Mouse (Mus musculus) embryonic facial prominence, embryonic 12.5 days (tissue): Measurements from ENCODE around the gene Lrrc29. TPM values are rescaled to one million over a fixed set of nuclear protein-coding genes. Genes with fewer than 3 reads are reported as not detected.

Source experiments
- ATAC-seq: fragments of 200-750 bp; cut with Nextera tagmentation; 2 replicates; pipeline ENCODE4 v1.8.0; 2017; ENCODE audit not compliant: insufficient number of reproducible peaks, insufficient read depth, low FRiP score, low TSS enrichment
- H3K27ac ChIP-seq: fragments of 300-500 bp; sonication (generic); 2 replicates; pipeline ENCODE4 v1.5.1; 2016; ENCODE audit warnings: mild to moderate bottlenecking
- H3K27me3 ChIP-seq: fragments of 300-500 bp; sonication (generic); 2 replicates; pipeline ENCODE4 v1.6.1; 2016; ENCODE audit warnings: mild to moderate bottlenecking, moderate library complexity
- H3K36me3 ChIP-seq: fragments of 300-500 bp; sonication (generic); 2 replicates; pipeline ENCODE4 v1.6.1; 2016; ENCODE audit warnings: mild to moderate bottlenecking
- H3K4me1 ChIP-seq: fragments of 300-500 bp; sonication (generic); 2 replicates; pipeline ENCODE4 v1.6.1; 2016
- H3K4me2 ChIP-seq: fragments of 300-500 bp; sonication (generic); replicated peaks from 2 replicates; pipeline ENCODE4 v1.6.1; 2016; ENCODE audit warnings: mild to moderate bottlenecking, moderate library complexity
- H3K4me3 ChIP-seq: fragments of 300-500 bp; sonication (generic); 2 replicates; pipeline ENCODE4 v1.5.1; 2016; ENCODE audit warnings: mild to moderate bottlenecking
- H3K9ac ChIP-seq: fragments of 300-500 bp; sonication (generic); 2 replicates; pipeline ENCODE4 v1.6.1; 2016; ENCODE audit warnings: mild to moderate bottlenecking, moderate library complexity
- H3K9me3 ChIP-seq: fragments of 300-500 bp; sonication (generic); 2 replicates; pipeline ENCODE4 v1.6.1; 2016; ENCODE audit warnings: mild to moderate bottlenecking, moderate library complexity
- WGBS: fragments of 180-500 bp; shearing (Covaris S2); methylation state at CpG from one replicate; pipeline ENCODE4 v1.1.7; 2016; 5-methylcytosine and 5-hydroxymethylcytosine counted together
- polyA plus RNA-seq: library from polyadenylated mRNA; unstranded; fragments of >200 nt; fragmentation: Nextera tagmentation; extraction: Ambion mirVana; gene quantifications from 2 replicates; pipeline ENCODE4 v1.2.1, GENCODE M21; 2016

Lrrc29 gene
- polyA plus RNA-seq, 1 experiment from 2014 or later: 1.8 TPM

- no peaks in the 10 kb centered on the region for H3K27me3 ChIP-seq
- H3K4me1 ChIP-seq: peaks cover 16% of the 10 kb centered on the region
- no peak for ATAC-seq
- no peaks in the 10 kb centered on the region for H3K9me3 ChIP-seq
- no peak overlapping the region for H3K4me2 ChIP-seq
- 35% methylated on average over 8 of the region's 8 CpGs for WGBS
- no peak overlapping the region for H3K9ac ChIP-seq
- peaks cover 13% of the 10 kb centered on the region for H3K36me3 ChIP-seq
- H3K4me3 ChIP-seq: no peak overlapping the region
- H3K27ac ChIP-seq: no peak overlapping the region
These were observed 15.3 kb upstream of the Lrrc29 start for GRCm38 (mm10) chr8:105341399-105341798.

DNA sequence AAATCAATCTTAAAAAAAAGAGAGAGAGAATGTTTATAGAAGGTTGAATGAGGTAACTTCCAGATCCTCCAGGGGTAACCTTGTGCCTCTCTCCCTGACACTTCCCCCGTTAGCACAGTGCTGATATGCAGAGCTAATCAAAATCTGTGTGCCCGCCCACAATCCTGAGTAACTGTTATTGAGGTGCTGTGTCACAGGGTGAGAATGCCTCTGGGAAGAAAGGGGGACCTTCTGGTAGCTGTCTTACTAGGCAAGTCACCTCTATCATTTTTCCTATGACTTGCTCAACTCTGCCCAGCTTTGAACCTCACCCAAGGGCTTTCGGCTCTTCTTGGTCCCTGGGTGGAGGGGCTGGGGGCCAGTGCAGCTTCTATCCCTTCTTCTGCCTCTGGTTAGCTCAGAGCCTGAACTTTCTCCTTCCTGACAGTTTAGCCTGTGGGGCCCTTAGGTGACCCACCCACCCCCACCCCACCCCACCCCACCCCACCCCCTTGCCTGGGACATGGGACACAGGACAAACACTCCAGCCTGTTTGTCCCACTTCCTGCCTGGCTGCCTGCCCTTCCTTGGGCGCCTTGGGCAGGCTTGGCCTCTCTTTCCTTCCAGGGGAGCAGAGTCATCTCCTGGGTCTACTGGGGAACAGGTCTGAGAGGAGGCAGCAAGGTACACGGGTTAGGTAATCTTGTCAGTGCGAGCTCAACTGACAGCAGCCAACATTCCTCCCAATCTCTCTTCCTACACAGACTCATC, 14.0 kb upstream of the Lrrc29 start:
- H3K9me3 ChIP-seq: no peaks in the 10 kb centered on the region
- no peak overlapping the region for H3K27ac ChIP-seq
- H3K4me1 ChIP-seq: 0 out of 2 replicates have a peak, but pooled peaks cover 3% of the 10 kb centered on the region
- H3K9ac ChIP-seq: no peak overlapping the region
- H3K4me3 ChIP-seq: no peak overlapping the region
- H3K4me2 ChIP-seq: no peak overlapping the region
- H3K36me3 ChIP-seq: peaks cover 25% of the 10 kb centered on the region
- WGBS: 80% methylated on average over 6 of the region's 6 CpGs
- no peak for ATAC-seq
- no peaks in the 10 kb centered on the region for H3K27me3 ChIP-seq

GRCm38 (mm10) chr8:105338992-105339391, 12.9 kb upstream of the Lrrc29 start:
- no peak for ATAC-seq
- H3K9ac ChIP-seq: no peak overlapping the region
- H3K4me2 ChIP-seq: no peak overlapping the region
- 46% methylated on average over 4 of the region's 4 CpGs for WGBS
- H3K27me3 ChIP-seq: no peaks in the 10 kb centered on the region
- H3K4me1 ChIP-seq: no peaks in the 10 kb centered on the region
- H3K4me3 ChIP-seq: no peak overlapping the region
- no peaks in the 10 kb centered on the region for H3K9me3 ChIP-seq
- H3K27ac ChIP-seq: peak overlapping the region; percentile 19
- peaks cover 33% of the 10 kb centered on the region for H3K36me3 ChIP-seq

DNA sequence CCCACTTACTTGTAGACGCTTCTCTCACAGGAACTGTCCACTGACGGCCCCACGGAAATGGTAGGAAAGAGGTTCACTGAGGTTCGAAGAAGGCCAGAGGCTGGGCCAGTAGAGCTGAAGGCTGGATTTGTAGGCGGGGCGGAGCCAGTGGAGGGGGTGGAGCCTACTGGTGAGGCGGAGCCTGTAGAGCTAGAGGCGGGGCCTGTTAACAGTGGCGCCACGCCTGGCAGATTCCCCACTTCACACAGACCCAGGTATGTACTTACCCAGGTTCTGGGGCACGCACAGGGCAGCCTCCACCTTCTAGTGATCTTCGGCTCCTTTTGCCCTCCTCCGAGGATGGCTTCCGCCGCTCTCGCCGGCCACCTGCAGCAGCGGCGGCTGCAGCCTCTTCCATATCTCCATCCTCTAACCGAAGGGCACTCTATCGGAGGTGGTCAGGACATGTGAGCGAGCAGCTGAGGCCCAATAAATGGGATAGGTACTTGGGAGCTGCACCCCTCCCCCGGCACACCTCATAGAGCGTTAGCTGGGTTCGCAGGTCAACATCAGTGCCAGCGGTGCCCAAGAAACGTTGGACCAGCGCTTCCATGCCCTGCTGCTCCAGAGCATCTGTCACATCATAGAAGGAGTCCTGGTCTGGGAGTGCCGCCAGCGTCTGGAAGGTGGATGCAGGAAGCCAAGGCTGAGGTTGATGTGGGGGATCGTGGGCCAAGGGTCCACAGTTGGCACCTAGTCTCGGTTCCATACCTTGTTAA, 10.5 kb upstream of the Lrrc29 start:
- no peaks in the 10 kb centered on the region for H3K27me3 ChIP-seq
- 61% methylated on average over 32 of the region's 32 CpGs for WGBS
- no peak for ATAC-seq

GRCm38 (mm10) chr8:105332523-105332922, 6.4 kb upstream of the Lrrc29 start:
- Histone ChIP-seq H3K27me3 (no peaks in the 10 kb centered on the region), H3K9ac (no peak overlapping the region), H3K36me3 (peaks cover 88% of the 10 kb centered on the region), H3K9me3 (no peaks in the 10 kb centered on the region), H3K4me1 (peaks cover under 1% of the 10 kb centered on the region; the same call in 1 of the 2 replicates), H3K4me2 (no peak overlapping the region), H3K4me3 (no peak overlapping the region), H3K27ac (no peak overlapping the region)
- WGBS: 64% methylated on average over 2 of the region's 2 CpGs
- ATAC-seq: no peak

More for the DNA sequence above, 10.5 kb upstream of the Lrrc29 start:
- no peak overlapping the region for H3K27ac ChIP-seq
- H3K4me1 ChIP-seq: no peaks in the 10 kb centered on the region
- H3K4me2 ChIP-seq: no peak overlapping the region
- no peaks in the 10 kb centered on the region for H3K9me3 ChIP-seq
- no peak overlapping the region for H3K4me3 ChIP-seq
- H3K36me3 ChIP-seq: peaks cover 52% of the 10 kb centered on the region
- no peak overlapping the region for H3K9ac ChIP-seq

- H3K9ac ChIP-seq: no peak overlapping the region
These were observed 5.9 kb upstream of the Lrrc29 start for GRCm38 (mm10) chr8:105331931-105332330.

DNA sequence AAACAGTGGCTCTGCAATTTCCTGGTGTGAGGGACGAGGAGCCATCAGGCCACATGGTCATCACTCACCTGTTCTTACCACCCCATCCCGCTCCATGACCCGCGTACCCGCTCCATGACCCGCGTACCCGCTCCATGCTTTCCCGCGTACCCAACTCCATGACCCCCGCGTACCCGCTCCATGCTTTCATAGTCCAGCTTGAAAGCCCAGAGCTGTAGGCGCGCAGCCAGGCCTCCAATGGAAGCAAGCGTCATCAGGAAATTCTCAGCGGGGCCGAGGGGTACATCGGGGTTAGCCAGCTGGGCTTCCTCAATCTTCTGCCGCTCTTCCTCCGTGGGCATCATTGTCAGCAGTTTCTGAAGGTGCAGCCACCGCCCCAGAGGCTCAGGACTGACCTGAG, 5.4 kb upstream of the Lrrc29 start:
- H3K4me2 ChIP-seq: no peak overlapping the region
- H3K36me3 ChIP-seq: peaks cover 77% of the 10 kb centered on the region
- no peak overlapping the region for H3K9ac ChIP-seq
- no peak overlapping the region for H3K27ac ChIP-seq
- H3K4me3 ChIP-seq: no peak overlapping the region
- no peak for ATAC-seq
- H3K27me3 ChIP-seq: no peaks in the 10 kb centered on the region
- 96% methylated on average over 22 of the region's 22 CpGs for WGBS
- peaks cover 5% of the 10 kb centered on the region for H3K4me1 ChIP-seq
- no peaks in the 10 kb centered on the region for H3K9me3 ChIP-seq

More at GRCm38 (mm10) chr8:105331931-105332330, 5.9 kb upstream of the Lrrc29 start:
- H3K4me1 ChIP-seq: peaks cover 5% of the 10 kb centered on the region
- H3K27ac ChIP-seq: no peak overlapping the region
- H3K27me3 ChIP-seq: no peaks in the 10 kb centered on the region
- 92% methylated on average over 9 of the region's 9 CpGs for WGBS
- peaks cover 82% of the 10 kb centered on the region for H3K36me3 ChIP-seq
- no peak overlapping the region for H3K4me2 ChIP-seq
- H3K9me3 ChIP-seq: no peaks in the 10 kb centered on the region
- ATAC-seq: no peak
- H3K4me3 ChIP-seq: no peak overlapping the region

- Histone ChIP-seq H3K4me3 (no peak overlapping the region), H3K9me3 (no peaks in the 10 kb centered on the region), H3K9ac (no peak overlapping the region), H3K36me3 (peaks cover 66% of the 10 kb centered on the region), H3K27ac (no peak overlapping the region), H3K4me1 (peaks cover 8% of the 10 kb centered on the region), H3K27me3 (no peaks in the 10 kb centered on the region), H3K4me2 (no peak overlapping the region)
- ATAC-seq: no peak
- WGBS: 95% methylated on average over 12 of the region's 12 CpGs
These were observed 4.2 kb upstream of the Lrrc29 start for GRCm38 (mm10) chr8:105330325-105330724.

DNA sequence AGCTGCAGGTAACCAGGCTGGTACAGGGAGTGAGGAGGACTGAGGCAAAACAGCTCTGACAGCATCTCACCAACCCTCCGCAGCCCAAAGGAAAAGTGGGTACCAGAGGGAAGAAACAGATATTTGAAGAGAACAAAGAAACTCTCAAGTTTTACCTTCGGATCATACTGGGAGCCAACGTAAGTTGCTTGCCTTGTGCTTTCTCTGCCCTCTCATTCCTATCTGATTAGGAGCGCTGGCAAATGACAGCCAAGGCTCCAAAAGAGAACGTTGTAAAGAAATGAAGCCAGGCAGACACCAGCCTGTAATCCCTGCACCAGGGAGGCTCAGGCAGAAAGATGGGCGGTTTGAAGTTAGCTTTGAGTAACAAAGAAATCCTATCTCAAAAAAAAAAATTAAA, 890 bp upstream of the Lrrc29 start:
- Histone ChIP-seq H3K9me3 (no peaks in the 10 kb centered on the region), H3K4me2 (peak overlapping the region; percentile 84), H3K9ac (peak overlapping the region; percentile 87), H3K27me3 (no peaks in the 10 kb centered on the region), H3K4me3 (peak overlapping the region; percentile 80), H3K36me3 (peaks cover 51% of the 10 kb centered on the region), H3K27ac (peak overlapping the region; percentile 82; the same call in 1 of the 2 replicates), H3K4me1 (peaks cover 13% of the 10 kb centered on the region)
- WGBS: 46% methylated on average over 6 of the region's 6 CpGs
- no peak for ATAC-seq

DNA sequence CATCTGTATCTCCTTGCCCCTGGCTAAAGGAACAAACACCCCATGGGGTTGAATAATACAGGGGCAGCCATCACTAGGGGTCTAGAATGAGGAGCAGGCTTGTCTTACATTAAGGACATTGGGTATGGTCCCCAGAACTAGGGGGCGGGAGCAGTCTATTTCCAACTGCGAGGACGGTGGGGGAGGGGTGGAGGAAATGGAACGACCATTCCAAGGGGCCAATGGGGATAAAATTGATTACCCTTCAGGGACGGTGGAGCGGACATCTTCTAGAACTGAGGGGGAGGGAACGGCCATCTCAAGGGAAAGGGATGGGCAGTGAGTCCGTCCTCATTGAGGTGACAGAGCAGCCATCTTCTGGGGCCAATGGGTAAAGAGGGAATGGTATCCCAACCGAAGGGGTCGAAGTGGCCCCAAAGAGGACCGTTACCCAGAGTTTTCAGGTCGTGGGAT, 411 bp downstream of the Lrrc29 start:
- peak overlapping the region; percentile 86 for H3K4me2 ChIP-seq
- no peaks in the 10 kb centered on the region for H3K27me3 ChIP-seq
- H3K4me3 ChIP-seq: peak overlapping the region; percentile 80
- H3K4me1 ChIP-seq: peaks cover 13% of the 10 kb centered on the region
- no peaks in the 10 kb centered on the region for H3K9me3 ChIP-seq
- ATAC-seq: peak; percentile 42
- peak overlapping the region; percentile 87 for H3K9ac ChIP-seq
- H3K27ac ChIP-seq: peak overlapping the region; percentile 82
- 1% methylated on average over 12 of the region's 12 CpGs for WGBS
- H3K36me3 ChIP-seq: peaks cover 38% of the 10 kb centered on the region

GRCm38 (mm10) chr8:105323183-105323582, 2.9 kb downstream of the Lrrc29 start:
- no peak for ATAC-seq
- no peak overlapping the region for H3K27ac ChIP-seq
- H3K9ac ChIP-seq: no peak overlapping the region
- WGBS: 87% methylated on average over 4 of the region's 4 CpGs
- H3K4me1 ChIP-seq: peaks cover 13% of the 10 kb centered on the region
- H3K4me3 ChIP-seq: no peak overlapping the region
- no peak overlapping the region for H3K4me2 ChIP-seq
- no peaks in the 10 kb centered on the region for H3K9me3 ChIP-seq
- H3K36me3 ChIP-seq: peaks cover 30% of the 10 kb centered on the region
- H3K27me3 ChIP-seq: no peaks in the 10 kb centered on the region
